Mouse (Mus musculus) spleen, embryonic (tissue): ENCODE data around the gene Adgrb3.

Experiments
- CTCF ChIA-PET: fragments of 350-600 bp; sonication (Branson Sonifier 250); formaldehyde crosslinking; loops from one replicate; lab custom pipeline; 2022; lab: Charles Lee

Adgrb3 gene

DNA sequence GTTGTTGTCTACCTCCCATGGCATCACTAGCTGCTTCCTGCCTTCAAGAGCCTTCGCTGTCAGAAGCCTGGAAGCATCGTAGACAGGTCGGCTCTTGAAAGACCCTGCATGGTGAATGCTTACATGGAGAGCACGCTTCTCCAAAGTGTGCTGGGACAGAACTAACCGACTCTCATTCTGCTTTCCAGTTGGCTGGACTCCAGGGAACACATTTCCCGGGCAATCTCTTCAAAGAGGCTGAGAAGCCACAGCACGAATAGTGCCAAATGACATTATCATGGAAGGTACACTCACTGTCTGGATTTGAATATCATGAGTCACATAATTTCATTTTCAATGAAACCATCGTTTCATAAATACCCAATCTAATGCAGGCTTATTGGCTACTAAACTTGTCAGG lies 548.0 kb downstream of the Adgrb3 start:
- CTCF ChIA-PET: no interaction called here

DNA sequence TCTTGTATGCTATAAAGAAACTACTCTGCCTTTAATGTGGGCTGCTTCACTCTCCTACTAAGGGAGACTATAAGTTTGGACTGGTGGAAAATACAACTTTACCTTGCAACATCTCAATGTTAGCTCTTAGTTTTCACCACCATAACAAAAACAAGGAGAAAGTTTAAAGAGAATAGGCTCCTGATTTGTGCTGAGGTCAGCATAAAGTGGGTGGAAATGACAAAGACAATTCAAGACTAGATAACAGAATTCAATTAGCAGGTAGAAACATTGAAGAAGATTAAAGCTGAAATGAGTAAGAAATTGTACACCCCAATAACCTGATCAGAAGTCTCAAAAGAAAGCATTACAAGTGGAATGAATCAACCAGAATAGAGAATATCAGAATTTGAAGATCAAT lies 578.9 kb downstream of the Adgrb3 start:
- CTCF ChIA-PET: no interaction called here

DNA sequence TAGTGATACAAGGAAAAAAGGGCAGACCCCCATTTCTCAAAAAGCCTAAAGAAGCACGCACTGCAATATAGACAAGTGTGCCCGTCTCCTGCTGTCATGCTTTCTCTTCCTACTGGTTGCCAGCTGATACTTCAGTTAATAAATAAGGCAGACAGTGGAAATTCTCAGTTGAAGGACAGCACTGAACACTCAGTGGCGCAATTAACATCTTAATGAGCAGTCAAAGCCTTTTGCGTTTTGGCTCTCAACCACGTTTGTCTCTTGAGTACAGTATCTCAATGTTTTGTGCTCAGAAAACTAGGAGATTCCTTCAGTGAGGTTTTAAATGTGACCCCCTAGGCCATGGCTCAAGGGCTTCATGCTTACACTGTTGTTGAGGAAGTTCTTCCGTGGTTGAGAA lies 587.1 kb downstream of the Adgrb3 start:
- CTCF ChIA-PET: no interaction called here

DNA sequence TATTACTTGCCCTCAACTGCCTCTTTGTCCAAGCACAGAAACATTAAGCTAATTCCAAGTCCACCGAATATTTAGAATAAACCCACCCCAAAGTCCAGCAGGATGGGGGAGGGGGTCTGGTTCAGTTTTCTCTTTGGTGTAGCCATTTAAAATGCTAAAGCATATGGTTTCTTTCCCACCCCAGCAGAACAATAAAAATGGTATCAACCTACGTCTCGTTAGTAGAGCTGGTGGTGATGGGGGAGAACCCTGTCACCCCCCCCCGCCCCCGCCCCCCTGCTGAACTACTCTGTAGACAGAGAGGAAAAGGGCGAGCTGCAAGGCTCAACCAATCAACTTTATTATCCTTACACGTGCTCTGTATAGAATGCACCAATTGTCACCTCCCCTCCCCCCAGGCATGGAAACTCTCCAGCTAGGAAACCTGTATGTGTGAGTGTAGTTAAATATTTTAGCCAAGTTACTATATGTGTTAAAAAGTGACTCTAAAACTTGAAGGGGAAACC lies 600.2 kb downstream of the Adgrb3 start:
- CTCF ChIA-PET: no interaction called here

DNA sequence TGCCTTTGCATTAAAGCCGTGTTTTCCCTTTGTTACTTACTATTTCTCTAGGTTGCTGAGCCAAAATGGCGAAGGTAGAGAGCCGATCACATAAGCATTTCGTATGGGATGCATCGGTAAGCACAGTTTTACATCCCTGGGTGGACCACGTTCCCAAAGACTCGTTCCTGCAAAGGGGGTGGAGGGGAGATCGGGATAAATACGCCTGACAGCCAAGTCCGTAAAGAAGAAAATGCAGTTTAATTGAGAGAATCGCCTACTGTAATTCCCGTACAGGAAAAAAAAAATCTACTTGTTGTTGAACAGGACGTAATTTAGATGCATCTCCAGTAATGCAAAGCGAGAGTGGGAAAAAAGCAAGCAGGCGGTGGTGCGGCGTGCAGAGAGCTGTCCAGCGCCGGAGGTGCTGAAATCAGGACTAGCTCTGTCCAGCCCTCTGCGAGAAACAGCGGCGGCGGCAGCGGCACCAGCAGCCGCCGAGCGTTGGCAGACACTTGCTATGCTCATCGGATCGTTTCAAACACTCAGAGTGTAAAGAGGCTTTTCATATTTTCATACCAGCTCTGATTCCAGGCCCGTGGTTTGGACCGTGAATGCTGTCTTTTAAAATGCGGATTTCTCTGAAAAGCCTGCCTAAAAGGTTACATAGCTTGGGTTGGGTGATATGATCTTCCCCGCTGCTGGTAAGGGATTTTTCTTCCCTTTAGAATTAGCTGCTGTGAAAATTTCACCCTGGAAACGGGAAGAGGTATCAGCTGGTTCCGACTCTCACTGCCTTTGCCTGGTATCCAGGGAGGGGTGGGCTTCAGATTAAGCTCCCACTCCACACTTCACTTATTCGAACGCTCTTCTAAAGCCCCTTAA lies 600.9 kb downstream of the Adgrb3 start:
- CTCF ChIA-PET: no interaction called here

DNA sequence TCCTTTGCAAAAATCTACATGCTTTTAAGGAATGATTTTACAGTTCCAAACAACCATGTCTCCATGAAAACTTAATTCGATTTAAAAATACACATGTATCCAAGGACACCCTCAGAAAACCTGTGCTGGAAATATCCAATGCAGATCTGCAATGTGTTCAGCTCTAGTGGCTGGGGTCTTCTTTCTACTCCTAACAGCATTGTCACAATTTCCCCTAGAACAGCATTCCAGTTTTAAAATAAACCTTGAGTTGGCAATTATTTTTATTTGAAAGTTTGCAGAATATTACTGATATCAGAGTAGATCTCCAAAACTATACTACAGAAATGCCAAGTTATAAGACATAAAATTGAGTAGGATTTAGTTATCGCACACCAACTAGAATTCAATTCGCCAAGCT lies 601.6 kb downstream of the Adgrb3 start:
- CTCF ChIA-PET: no interaction called here

DNA sequence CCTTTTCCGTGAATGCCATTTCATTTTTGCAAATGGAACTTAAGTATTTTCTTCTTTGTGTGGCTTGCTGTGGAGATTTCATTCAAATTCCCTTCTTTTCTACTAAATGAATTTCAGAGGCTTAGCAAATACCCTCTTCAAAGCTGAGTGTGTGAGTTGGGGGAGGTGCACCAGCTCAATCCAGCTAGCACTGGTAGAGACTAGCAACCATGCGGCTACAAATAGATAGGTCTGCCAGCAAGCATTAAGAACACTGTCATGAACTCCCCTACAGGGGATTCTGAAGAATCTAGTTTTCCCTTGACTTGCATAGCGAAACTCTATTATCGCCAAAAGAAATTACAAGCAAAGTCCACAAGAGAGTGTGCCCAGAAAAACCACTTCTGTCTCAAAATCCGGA lies 624.9 kb downstream of the Adgrb3 start:
- CTCF ChIA-PET: no interaction called here

DNA sequence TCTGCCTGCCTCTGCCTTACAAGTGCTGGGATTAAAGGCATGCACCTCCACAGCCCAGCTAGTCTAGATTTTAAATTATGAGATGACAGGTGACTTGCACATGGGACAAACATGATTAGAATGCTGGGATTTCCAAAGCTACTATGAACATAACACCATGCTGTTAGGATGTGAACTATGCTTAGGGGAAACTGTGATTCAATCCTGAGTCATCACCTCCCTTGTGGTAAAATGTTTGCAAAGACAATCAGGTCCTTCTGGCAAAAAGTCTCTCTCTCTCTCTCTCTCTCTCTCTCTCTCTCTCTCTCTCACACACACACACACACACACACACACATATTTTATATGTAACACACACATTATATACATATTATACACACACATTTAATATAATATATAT lies 630.1 kb downstream of the Adgrb3 start:
- CTCF ChIA-PET: interaction anchor here (0.7 kb wide), 1 partner anchor 443 kb away, joined by 7 read pairs; no protein-coding TSS in a partner anchor

DNA sequence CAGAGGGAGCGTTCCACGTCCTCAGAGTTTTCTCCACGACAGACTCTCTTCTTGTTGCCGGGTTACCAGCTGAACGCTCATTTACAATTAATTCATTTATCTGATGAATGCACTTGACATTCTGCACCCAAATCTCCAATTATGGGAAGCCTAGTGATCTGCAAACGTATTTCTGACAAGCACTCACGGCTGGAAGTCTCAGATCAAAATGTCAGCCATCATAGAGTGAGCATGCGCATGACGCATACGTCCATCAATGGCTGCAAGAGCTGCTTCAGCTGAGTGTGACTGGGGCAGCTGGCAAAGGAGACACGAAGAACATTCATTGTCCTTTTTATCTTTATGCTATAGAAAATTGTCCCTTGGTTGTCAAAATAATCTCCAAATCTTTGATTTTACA lies 637.5 kb downstream of the Adgrb3 start:
- CTCF ChIA-PET: no interaction called here

DNA sequence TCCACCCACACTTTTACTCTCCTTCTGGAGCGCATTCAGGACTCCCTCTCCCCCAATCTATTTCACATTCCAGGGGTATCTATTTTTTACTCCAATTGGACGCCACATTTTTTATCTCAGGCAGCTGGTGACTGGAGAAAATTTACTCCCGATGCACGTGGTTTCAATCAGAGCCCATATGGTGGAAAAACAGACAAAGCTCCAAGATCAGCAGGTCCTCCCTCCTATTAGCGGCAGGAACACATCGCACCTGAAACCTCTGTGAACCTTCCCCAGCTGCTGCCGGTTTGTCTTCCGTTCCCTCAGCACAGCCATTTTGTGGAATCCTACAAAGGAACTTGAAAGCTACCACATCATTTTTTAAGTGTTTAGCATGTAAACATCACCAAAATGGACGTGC lies 640.2 kb downstream of the Adgrb3 start:
- CTCF ChIA-PET: no interaction called here

DNA sequence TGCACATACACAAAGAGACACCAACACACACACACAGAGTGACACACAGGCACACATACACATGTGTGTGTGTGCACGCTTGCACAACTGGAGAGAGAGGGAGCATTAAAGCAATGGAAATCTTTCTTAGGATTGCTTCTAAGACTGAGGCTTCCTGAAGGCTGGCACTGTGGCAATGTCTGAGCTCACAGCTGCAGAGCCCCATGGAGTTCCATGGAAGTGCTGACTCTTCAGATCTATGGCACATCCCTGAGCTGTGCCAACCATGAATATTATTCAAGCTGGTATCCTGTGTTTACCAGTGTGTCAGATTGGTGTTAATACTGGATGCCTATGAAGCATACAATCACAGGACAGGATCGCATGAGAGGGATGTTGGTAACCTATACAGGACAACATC lies 643.6 kb downstream of the Adgrb3 start:
- CTCF ChIA-PET: no interaction called here

DNA sequence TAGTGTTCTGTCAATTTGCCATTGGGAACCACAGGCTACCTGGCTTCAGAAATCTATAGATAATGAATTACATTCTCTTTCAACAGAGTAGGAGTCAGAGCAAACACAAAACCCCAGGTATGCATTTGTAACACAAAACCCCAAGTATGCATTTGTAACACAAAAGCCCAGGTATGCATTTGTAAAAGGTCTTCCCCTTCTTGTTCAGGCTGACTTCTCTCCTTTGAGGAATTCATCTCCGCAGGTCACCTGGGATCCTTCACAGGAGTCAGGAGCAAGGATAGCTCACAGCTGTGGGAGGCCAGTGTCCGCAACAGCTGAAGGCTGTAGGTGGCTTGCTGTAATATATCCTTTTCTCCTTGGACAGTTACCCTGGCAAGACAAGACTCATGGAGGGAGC lies 647.6 kb downstream of the Adgrb3 start:
- CTCF ChIA-PET: no interaction called here

DNA sequence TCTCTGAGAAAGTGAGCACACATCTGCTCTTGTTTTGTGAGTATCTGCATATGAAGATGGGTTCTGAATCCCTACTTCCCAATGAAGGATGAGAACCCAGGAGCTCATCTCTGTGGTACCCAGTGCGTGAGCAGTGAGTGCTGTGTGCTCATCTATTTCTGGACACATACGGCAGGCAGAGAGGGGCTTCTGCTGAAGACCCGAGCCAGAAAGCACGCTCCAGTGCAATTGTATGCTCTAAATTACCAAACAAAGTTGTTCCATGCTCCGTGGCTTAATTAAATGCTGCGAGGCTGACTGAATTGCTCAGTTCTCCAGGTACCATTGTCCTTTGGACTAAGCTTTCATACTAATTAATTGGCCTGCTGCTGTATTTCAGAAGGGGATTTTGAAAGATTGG lies 648.9 kb downstream of the Adgrb3 start:
- CTCF ChIA-PET: no interaction called here

DNA sequence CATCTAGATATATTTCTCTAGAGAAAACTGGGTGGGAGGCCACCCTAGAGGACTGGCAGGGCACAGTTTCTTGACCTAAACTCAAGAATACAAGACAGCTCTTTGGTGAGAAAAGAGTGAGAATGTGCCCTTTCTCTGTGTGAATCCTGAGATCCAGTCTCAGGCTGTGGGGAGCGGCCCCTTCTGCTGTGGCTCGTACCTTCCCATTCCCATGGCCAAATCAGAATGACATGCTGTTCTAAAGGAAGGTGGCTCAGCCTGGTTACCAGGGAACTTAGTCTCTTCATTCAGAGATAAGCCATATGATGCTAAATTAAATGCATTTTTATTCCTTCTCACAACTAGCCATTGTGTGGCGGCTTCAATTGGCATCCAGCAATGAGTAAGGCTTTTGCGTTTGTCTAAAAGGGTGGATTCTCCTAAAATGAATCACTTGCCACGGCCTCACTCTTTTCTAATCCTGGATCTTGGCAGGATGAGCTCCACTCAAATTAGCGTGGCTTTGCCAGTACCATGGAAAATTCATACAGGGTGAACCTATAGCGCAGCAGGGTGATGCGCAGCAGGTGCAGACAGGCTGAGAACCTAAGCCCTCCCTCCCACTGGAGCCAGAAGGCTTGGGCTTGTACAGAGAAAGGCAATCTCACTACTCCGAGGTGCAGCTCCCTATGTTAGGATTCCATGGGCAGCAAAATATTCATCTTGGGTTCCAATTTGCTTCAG lies 649.5 kb downstream of the Adgrb3 start:
- CTCF ChIA-PET: no interaction called here

DNA sequence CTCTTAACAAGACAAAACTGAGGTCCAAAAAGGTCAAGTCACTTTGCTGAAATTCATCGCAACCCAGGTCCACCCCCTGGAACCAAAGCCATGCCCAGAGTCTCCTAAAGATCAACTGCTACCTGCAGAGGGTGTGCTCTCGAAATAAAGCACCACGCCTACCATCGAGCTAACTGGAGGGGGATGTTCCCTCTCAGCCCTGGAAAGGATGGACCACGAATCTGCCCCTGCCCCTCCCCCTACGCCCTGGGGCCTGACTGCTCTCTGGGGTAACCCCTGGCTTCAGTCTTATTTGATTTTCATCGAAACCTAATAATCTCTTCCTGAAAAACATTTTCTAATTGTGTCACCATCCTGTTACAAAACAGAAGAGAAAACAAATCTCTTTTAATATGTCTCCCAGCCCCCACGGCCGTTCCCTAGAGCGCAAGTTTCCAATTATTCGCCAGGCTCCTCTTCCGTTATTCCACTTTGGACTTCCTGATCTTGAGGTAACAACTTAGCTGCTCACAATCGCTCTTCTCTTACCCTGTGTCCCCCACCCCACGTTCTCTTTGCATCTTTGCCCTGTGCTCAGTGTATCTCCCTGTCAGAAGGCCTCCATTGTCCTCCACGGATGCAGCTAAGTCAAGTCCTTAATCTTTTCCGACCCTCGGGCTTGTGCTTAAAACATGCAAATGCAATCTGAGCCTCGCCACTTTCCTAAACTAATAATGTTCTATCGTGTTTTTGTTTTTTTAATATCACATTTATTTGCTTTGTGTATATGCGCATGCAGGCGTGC lies 651.0 kb downstream of the Adgrb3 start:
- CTCF ChIA-PET: no interaction called here

DNA sequence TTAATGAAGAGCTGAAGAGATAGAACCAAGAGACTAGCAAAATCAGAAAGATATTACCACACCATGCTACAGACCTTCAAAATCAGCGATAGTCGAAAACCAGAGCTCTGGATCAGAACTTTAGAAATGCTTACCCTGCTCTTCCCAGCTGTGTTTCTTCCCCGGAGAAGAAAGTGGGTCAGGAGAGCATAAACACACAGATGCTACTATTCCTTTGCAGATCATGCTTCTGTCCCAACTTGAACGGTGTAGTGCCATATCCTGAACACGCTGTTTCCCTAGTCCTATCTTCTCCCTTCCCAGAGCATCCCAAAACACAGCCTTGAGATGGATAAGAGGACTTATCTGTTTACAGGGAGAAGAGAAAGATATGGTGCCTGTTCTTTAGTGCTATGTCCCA lies 662.4 kb downstream of the Adgrb3 start:
- CTCF ChIA-PET: no interaction called here

DNA sequence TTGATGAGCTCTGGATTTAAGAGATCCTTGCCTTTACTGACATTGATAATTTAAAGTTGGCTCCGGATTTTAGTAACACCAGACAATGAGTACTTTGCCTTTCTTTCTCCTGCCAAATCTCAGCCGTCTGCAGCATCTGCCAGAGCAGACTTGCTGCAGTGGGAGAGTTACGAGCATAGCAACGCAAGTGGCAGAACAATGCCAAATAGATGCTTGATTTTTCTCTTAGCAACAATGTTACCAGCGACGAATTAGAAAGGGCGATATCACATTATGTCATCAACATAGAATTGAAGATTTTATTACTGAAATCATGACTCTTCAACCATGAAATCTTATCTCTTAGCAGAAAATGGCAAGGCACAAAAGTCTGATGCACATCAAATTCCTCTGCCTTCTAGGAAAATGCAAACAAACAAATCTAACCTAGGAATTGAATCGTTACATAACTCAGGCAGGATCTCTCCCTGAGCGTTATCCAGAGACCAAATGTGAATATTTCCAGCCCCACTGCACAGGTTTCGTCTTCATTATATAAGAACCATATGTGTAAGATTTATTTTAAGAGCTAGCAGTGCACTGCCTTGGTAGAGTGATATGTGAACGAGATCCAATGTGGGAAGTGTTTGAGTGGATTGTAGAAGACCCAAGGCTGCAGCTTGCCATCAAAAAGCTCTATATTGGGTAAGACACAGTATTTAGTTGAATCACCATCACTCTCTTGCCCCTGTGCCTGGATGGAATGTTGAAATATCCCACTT lies 663.3 kb downstream of the Adgrb3 start:
- CTCF ChIA-PET: no interaction called here

DNA sequence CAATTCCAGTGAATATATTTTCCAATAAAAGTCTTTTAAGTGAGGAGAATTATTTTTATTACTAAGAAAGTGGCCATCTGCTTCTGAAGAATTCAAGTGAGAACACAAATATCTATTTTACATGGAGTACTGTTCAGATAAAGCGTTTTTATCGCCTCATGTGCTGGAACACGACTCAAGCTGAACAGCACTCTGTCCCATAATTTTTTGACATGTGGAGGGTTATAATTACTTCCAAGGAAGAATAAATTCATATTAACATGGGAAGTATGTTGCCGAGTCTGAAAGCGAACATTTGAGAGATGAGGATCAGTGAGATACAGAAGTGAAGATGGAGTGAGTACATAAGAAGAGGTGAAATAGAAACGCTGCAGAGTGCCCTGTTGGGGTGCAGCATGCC lies 665.9 kb downstream of the Adgrb3 start:
- CTCF ChIA-PET: no interaction called here

DNA sequence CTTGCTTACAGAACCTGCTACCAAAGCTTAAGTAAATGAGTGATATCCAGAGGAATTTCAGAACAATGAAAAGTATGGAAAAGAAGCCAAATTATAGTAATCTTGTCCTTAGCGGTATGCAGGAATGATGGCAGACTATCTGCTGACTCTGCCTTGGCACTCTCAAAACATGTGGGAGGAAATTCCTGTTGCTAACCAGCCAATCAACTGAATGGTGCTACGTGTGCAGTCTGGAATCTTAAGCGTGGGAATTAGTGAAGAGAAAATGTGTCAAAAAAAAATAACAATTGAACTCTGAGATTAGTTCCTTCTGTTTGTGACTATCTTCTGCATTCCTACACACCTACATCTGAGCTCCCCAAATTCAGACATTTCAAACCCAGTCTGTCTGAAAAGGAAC lies 683.3 kb downstream of the Adgrb3 start:
- CTCF ChIA-PET: no interaction called here

DNA sequence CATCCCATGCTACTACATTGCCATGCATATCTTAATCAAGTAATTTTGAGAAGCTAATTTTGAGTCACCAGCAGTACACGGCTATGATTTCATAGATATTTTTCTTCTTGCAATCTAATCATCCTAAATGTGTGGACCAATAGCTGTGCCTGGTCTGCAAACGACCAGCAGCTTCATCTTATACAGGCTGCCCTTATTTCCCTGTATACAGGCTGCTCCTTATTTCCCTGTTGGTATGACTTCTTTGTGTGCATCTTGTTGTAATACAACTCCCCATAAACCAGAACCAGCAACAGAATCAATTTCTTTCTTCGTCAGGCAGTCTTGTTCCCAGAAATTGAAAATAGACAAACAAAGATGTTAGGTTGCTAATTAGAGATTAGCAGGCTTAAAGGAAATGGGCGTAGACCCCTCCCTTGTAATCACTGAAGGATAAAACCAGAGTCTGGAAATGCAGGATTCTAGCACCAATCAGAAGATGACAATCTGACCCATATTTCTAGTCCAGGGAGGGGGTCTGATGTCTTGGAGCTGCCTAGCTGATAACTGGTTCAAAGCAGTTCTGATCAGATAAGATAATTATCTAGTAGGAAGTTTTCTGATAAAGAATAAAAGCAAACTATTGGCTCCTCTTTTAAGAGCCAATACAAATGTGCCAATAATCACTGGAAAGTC lies 697.2 kb downstream of the Adgrb3 start:
- CTCF ChIA-PET: no interaction called here

DNA sequence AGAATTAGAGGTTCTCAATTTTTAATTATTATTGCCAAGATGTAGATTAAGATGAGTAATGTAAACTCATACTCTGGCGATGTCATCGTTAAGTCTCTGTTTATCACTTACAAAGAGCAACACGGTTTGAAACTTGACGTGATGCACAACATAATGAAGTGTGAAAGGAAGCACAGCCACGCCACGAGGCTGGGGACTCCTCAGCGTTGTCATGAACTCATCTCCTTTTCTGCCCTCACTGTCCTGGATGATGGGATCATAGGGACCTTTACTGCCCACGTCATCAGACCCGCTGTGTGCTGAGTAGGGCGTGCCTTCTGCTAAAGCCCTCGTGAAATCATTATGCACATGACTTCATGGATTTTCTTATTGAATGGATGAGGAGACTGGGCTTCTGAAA lies 714.0 kb downstream of the Adgrb3 start:
- CTCF ChIA-PET: no interaction called here
